Mouse (Mus musculus) heart, embryonic 11.5 days (tissue): ENCODE data around the gene Serinc4. TPM values are rescaled to one million over a fixed set of nuclear protein-coding genes. Genes with fewer than 3 reads are reported as not detected.

Experiments
- ATAC-seq: fragments of 200-750 bp; cut with Nextera tagmentation; replicated peaks from 2 replicates; pipeline ENCODE4 v1.8.0; 2017; ENCODE audit warnings: moderate library complexity; ENCODE audit not compliant: insufficient number of reproducible peaks, low FRiP score, low TSS enrichment
- H3K27ac ChIP-seq: fragments of 300-500 bp; sonication (generic); 2 replicates; pipeline ENCODE4 v1.5.1; 2014; ENCODE audit warnings: mild to moderate bottlenecking, low read depth, low read length
- H3K27me3 ChIP-seq: fragments of 300-500 bp; sonication (generic); 2 replicates; pipeline ENCODE4 v1.6.1; 2014; ENCODE audit warnings: mild to moderate bottlenecking, low read length, mixed read lengths; ENCODE audit not compliant: control insufficient read depth, insufficient read depth
- H3K36me3 ChIP-seq: fragments of 300-500 bp; sonication (generic); 2 replicates; pipeline ENCODE4 v1.6.1; 2014; ENCODE audit warnings: mild to moderate bottlenecking, low read length, moderate library complexity, mixed read lengths; ENCODE audit not compliant: control insufficient read depth, insufficient read depth
- H3K4me1 ChIP-seq: fragments of 300-500 bp; sonication (generic); 2 replicates; pipeline ENCODE4 v1.6.1; 2014; ENCODE audit warnings: low read length; ENCODE audit not compliant: control insufficient read depth, insufficient read depth
- H3K4me2 ChIP-seq: fragments of 300-500 bp; sonication (generic); 2 replicates; pipeline ENCODE4 v1.6.1; 2014; ENCODE audit warnings: mild to moderate bottlenecking, moderate library complexity
- H3K4me3 ChIP-seq: fragments of 300-500 bp; sonication (generic); 2 replicates; pipeline ENCODE4 v1.5.1; 2014; ENCODE audit warnings: low read depth, low read length
- H3K9ac ChIP-seq: fragments of 300-500 bp; sonication (generic); 2 replicates; pipeline ENCODE4 v1.6.1; 2014; ENCODE audit warnings: mild to moderate bottlenecking, low read depth, low read length, moderate library complexity
- H3K9me3 ChIP-seq: fragments of 300-500 bp; sonication (generic); replicated peaks from 2 replicates; pipeline ENCODE4 v1.6.1; 2016; ENCODE audit warnings: low read length; ENCODE audit not compliant: control insufficient read depth
- WGBS: fragments of 180-500 bp; shearing (Covaris S2); extraction: QIAGEN DNeasy Blood & Tissue Kit; methylation state at CpG from one replicate; pipeline ENCODE4 v1.1.7; 2014; ENCODE audit not compliant: insufficient replicate concordance; 5-methylcytosine and 5-hydroxymethylcytosine counted together
- polyA plus RNA-seq: library from polyadenylated mRNA; unstranded; fragments of >200 nt; fragmentation: Nextera tagmentation; extraction: Ambion mirVana; gene quantifications from 2 replicates; pipeline ENCODE4 v1.2.1, GENCODE M21; 2014

The Serinc4 gene
- polyA plus RNA-seq, 1 experiment from 2014 or later: 0.07 TPM

GRCm38 (mm10) chr2:121423166-121423565 lies 33.4 kb downstream of the Serinc4 start:
- peaks cover 35% of the 10 kb centered on the region for H3K36me3 ChIP-seq
- H3K4me1 ChIP-seq: no peaks in the 10 kb centered on the region
- no peaks in the 10 kb centered on the region for H3K27me3 ChIP-seq
- H3K9ac ChIP-seq: no peak overlapping the region
- no peak overlapping the region for H3K4me2 ChIP-seq
- H3K4me3 ChIP-seq: no peak overlapping the region
- no peaks in the 10 kb centered on the region for H3K9me3 ChIP-seq
- WGBS: 93% methylated on average over 2 of the region's 2 CpGs
- ATAC-seq: no peak
- H3K27ac ChIP-seq: no peak overlapping the region

- Histone ChIP-seq H3K4me3 (no peak overlapping the region), H3K9ac (no peak overlapping the region), H3K4me2 (no peak overlapping the region), H3K9me3 (no peaks in the 10 kb centered on the region), H3K36me3 (peaks cover 18% of the 10 kb centered on the region), H3K27me3 (no peaks in the 10 kb centered on the region), H3K4me1 (peaks cover 16% of the 10 kb centered on the region), H3K27ac (no peak overlapping the region)
- no peak for ATAC-seq
- 85% methylated on average over 3 of the region's 3 CpGs for WGBS
Observed at GRCm38 (mm10) chr2:121418476-121418875, 38.1 kb downstream of the Serinc4 start.

GRCm38 (mm10) chr2:121416356-121416755 lies 40.2 kb downstream of the Serinc4 start:
- H3K4me1 ChIP-seq: peaks cover 16% of the 10 kb centered on the region
- H3K36me3 ChIP-seq: peaks cover 7% of the 10 kb centered on the region

GRCm38 (mm10) chr2:121415591-121415990 lies 41.0 kb downstream of the Serinc4 start:
- Histone ChIP-seq H3K36me3 (peaks cover 7% of the 10 kb centered on the region), H3K4me1 (peaks cover 16% of the 10 kb centered on the region), H3K27ac (no peak overlapping the region), H3K4me3 (peak overlapping the region; percentile 97), H3K9ac (0 out of 2 replicates have a peak overlapping the region, but pooled peaks have one; percentile 29), H3K27me3 (no peaks in the 10 kb centered on the region), H3K4me2 (peak overlapping the region; percentile 79), H3K9me3 (no peaks in the 10 kb centered on the region)
- no peak for ATAC-seq
- WGBS: 73% methylated on average over 3 of the region's 3 CpGs

More at GRCm38 (mm10) chr2:121416356-121416755, 40.2 kb downstream of the Serinc4 start:
- 85% methylated on average over 6 of the region's 6 CpGs for WGBS
- peak overlapping the region; percentile 79 for H3K4me2 ChIP-seq
- no peak overlapping the region for H3K27ac ChIP-seq
- no peak overlapping the region for H3K9ac ChIP-seq
- H3K4me3 ChIP-seq: no peak overlapping the region
- ATAC-seq: no peak
- no peaks in the 10 kb centered on the region for H3K27me3 ChIP-seq
- H3K9me3 ChIP-seq: no peaks in the 10 kb centered on the region

GRCm38 (mm10) chr2:121415103-121415502 lies 41.5 kb downstream of the Serinc4 start:
- Histone ChIP-seq H3K9me3 (no peaks in the 10 kb centered on the region), H3K36me3 (peaks cover 7% of the 10 kb centered on the region), H3K9ac (peak overlapping the region; percentile 69), H3K27me3 (no peaks in the 10 kb centered on the region), H3K4me3 (peak overlapping the region; percentile 97), H3K4me1 (peaks cover 16% of the 10 kb centered on the region), H3K4me2 (peak overlapping the region; percentile 79), H3K27ac (no peak overlapping the region)
- 53% methylated on average over 3 of the region's 3 CpGs for WGBS
- ATAC-seq: no peak

- Histone ChIP-seq H3K4me2 (peak overlapping the region; percentile 79), H3K27ac (peak overlapping the region; percentile 99), H3K9ac (peak overlapping the region; percentile 99), H3K4me3 (peak overlapping the region; percentile 97), H3K36me3 (peaks cover 7% of the 10 kb centered on the region), H3K9me3 (no peaks in the 10 kb centered on the region), H3K27me3 (no peaks in the 10 kb centered on the region), H3K4me1 (peaks cover 16% of the 10 kb centered on the region)
- peak; percentile 62 for ATAC-seq
- under 1% methylated on average over 32 of the region's 32 CpGs for WGBS
Observed at GRCm38 (mm10) chr2:121414139-121414685, 42.4 kb downstream of the Serinc4 start.

GRCm38 (mm10) chr2:121413387-121414042 lies 43.1 kb downstream of the Serinc4 start, which contains the start of the genes Pdia3 and Catsper2:
TSS of gene Pdia3 (plus strand) at chr2:121413775.
TSS of gene Catsper2 (minus strand) at chr2:121413792.
- H3K36me3 ChIP-seq: peaks cover 3% of the 10 kb centered on the region
- peaks cover 16% of the 10 kb centered on the region for H3K4me1 ChIP-seq
- under 1% methylated on average over 64 of the region's 68 CpGs for WGBS
- H3K27ac ChIP-seq: peak within 1 kb of the TSS; percentile 99
- H3K27me3 ChIP-seq: no peaks in the 10 kb centered on the region
- peak within 1 kb of the TSS; percentile 97 for H3K4me3 ChIP-seq
- peak; percentile 99 for ATAC-seq
- H3K9me3 ChIP-seq: no peaks in the 10 kb centered on the region
- H3K9ac ChIP-seq: peak within 1 kb of the TSS; percentile 99
- H3K4me2 ChIP-seq: peak within 1 kb of the TSS; percentile 79

- 9% methylated on average over 4 of the region's 4 CpGs for WGBS
- Histone ChIP-seq H3K9ac (peak overlapping the region; percentile 84), H3K4me2 (peak overlapping the region; percentile 79), H3K4me1 (peaks cover 16% of the 10 kb centered on the region), H3K4me3 (peak overlapping the region; percentile 97), H3K27ac (peak overlapping the region; percentile 99), H3K27me3 (no peaks in the 10 kb centered on the region), H3K9me3 (no peaks in the 10 kb centered on the region), H3K36me3 (no peaks in the 10 kb centered on the region)
- 0 out of 2 replicates have a peak, but pooled peaks have one; percentile 1 for ATAC-seq
Observed at GRCm38 (mm10) chr2:121412843-121413386, 43.7 kb downstream of the Serinc4 start.
